12 mouse cellular contexts compared by ENCODE assay signal in genomic region chr12:101015165-101015560, GRCm38 (mm10). TPM values are rescaled to one million over a fixed set of nuclear protein-coding genes. Genes with fewer than 3 reads are reported as not detected.
DNase-seq lines count a peak whose midpoint lies in the region; ATAC-seq and TF ChIP-seq lines count a peak whose summit lies in the region.
"Had no signal": no experiment of that assay in that cellular context is flagged by ENCODE, and none has a peak within 500 bp of the region (broad histone marks: within the 10 kb centered on the region; RNA-seq: fewer than 3 reads in every experiment).

No protein-coding gene starts in this region.

- no peak for TF ChIP-seq CTCF in thymus, adult 2 months (IDR thresholded peaks at IDR 0.05; ENCODE audit: borderline replicate concordance, control insufficient read depth, extremely low read depth, insufficient read depth, low read length, poor library complexity)
- TF ChIP-seq CTCF in liver, embryonic 14.5 days (IDR thresholded peaks at IDR 0.05; ENCODE audit: low read depth): no peak

- ATAC-seq in embryonic facial prominence, embryonic 13.5 days (ENCODE audit: insufficient number of reproducible peaks, insufficient read depth, low FRiP score, low TSS enrichment, low read depth): no peak
- peak; percentile 62 for ATAC-seq in liver, embryonic 14.5 days (ENCODE audit: insufficient read depth)

- H3K4me1 ChIP-seq in embryonic facial prominence, embryonic 13.5 days: peaks cover 65% of the 10 kb centered on the region
- H3K4me1 ChIP-seq in embryonic facial prominence, embryonic 10.5 days: peaks cover 93% of the 10 kb centered on the region
- H3K4me1 ChIP-seq in thymus, adult 2 months (replicated peaks; ENCODE audit: control insufficient read depth, insufficient read depth, low read length): peaks cover 73% of the 10 kb centered on the region
- peaks cover 56 to 78% of the 10 kb centered on the region in 2 experiments for H3K4me1 ChIP-seq in liver, embryonic 14.5 days (replicated peaks; ENCODE audit: control insufficient read depth in 2 of 2, insufficient read depth in 2 of 2, low read length in 1 of 2)

- no peaks in the 10 kb centered on the region for H3K36me3 ChIP-seq in embryonic facial prominence, embryonic 13.5 days
- peaks cover 8% of the 10 kb centered on the region for H3K36me3 ChIP-seq in embryonic facial prominence, embryonic 10.5 days (replicated peaks)
- H3K36me3 ChIP-seq in thymus, adult 2 months (ENCODE audit: control insufficient read depth, insufficient read depth, low read length): no peaks in the 10 kb centered on the region
- H3K36me3 ChIP-seq in liver, embryonic 14.5 days (replicated peaks; ENCODE audit: control insufficient read depth, insufficient read depth, low read depth): no peaks in the 10 kb centered on the region
- H3K36me3 ChIP-seq: hindbrain, embryonic 15.5 days had no signal

- no peaks in the 10 kb centered on the region for H3K9me3 ChIP-seq in embryonic facial prominence, embryonic 13.5 days
- H3K9me3 ChIP-seq in embryonic facial prominence, embryonic 10.5 days: peaks cover 4% of the 10 kb centered on the region; the same call in 1 of the 2 replicates
- no peaks in the 10 kb centered on the region for H3K9me3 ChIP-seq in liver, embryonic 14.5 days (ENCODE audit: control insufficient read depth, low read length)
- H3K9me3 ChIP-seq: hindbrain, embryonic 15.5 days had no signal

- WGBS in embryonic facial prominence, embryonic 13.5 days: 78% methylated on average over 11 of the region's 11 CpGs
- 85% methylated on average over 11 of the region's 11 CpGs for WGBS in embryonic facial prominence, embryonic 10.5 days
- WGBS in thymus, adult 2 months: 18% methylated on average over 11 of the region's 11 CpGs
- 24% methylated on average over 11 of the region's 11 CpGs for WGBS in liver, embryonic 14.5 days (ENCODE audit: insufficient replicate concordance)

- H3K4me2 ChIP-seq in embryonic facial prominence, embryonic 13.5 days: no peak overlapping the region
- H3K4me2 ChIP-seq in liver, embryonic 14.5 days (ENCODE audit: low read depth): peak overlapping the region; percentile 48
- H3K4me2 ChIP-seq: hindbrain, embryonic 15.5 days; lung, embryonic 14.5 days had no signal

- TF ChIP-seq EP300 in liver, embryonic 14.5 days (IDR thresholded peaks at IDR 0.05; ENCODE audit: low read depth): no peak

- no peak overlapping the region for H3K9ac ChIP-seq in embryonic facial prominence, embryonic 13.5 days
- H3K9ac ChIP-seq in liver, embryonic 14.5 days (replicated peaks): peak overlapping the region; percentile 47
- H3K9ac ChIP-seq: hindbrain, embryonic 15.5 days; lung, embryonic 14.5 days had no signal

- DNase-seq in embryonic facial prominence, embryonic 10.5 days (ENCODE audit: low spot score): no peak
- no peak for DNase-seq in thymus, adult 2 months
- DNase-seq in thymus, postnatal 10 days (ENCODE audit: low spot score in 2 of 2): no peak
- DNase-seq in liver, embryonic 14.5 days (ENCODE audit: low read depth in 3 of 3, low spot score in 3 of 3): no peak
- no peak for DNase-seq in testis, postnatal 14 days (ENCODE audit: low spot score)
- DNase-seq in testis, postnatal 10 days (ENCODE audit: low spot score): no peak
- DNase-seq in adrenal gland, adult 2 months: no peak
- DNase-seq: cerebellum, adult 11 months; gastrocnemius, postnatal 25 days had no signal

- no peak for TF ChIP-seq POLR2A in thymus, adult 2 months (IDR thresholded peaks at IDR 0.05; ENCODE audit: control insufficient read depth, extremely low read depth, insufficient read depth, low read length, poor library complexity)

- 0 out of 2 replicates have a peak overlapping the region, but pooled peaks have one; percentile 66 for H3K27ac ChIP-seq in embryonic facial prominence, embryonic 13.5 days
- H3K27ac ChIP-seq in embryonic facial prominence, embryonic 10.5 days (replicated peaks): no peak overlapping the region
- peak overlapping the region; percentile 96 for H3K27ac ChIP-seq in thymus, adult 2 months (ENCODE audit: control insufficient read depth, insufficient read depth, low read length)
- H3K27ac ChIP-seq in liver, embryonic 14.5 days: peak overlapping the region; percentile 63
- H3K27ac ChIP-seq: hindbrain, embryonic 15.5 days had no signal

- no peak overlapping the region for H3K4me3 ChIP-seq in embryonic facial prominence, embryonic 13.5 days
- H3K4me3 ChIP-seq in embryonic facial prominence, embryonic 10.5 days: no peak overlapping the region
- peak overlapping the region; percentile 29 for H3K4me3 ChIP-seq in thymus, adult 2 months (ENCODE audit: control insufficient read depth, insufficient read depth, low read length)
- no peak overlapping the region for H3K4me3 ChIP-seq in liver, embryonic 14.5 days (ENCODE audit: insufficient read depth in 1 of 2, low read depth in 2 of 2, low read length in 2 of 2)
- H3K4me3 ChIP-seq: hindbrain, embryonic 15.5 days had no signal

- H3K27me3 ChIP-seq in embryonic facial prominence, embryonic 13.5 days: peaks cover 12% of the 10 kb centered on the region
- peaks cover 12% of the 10 kb centered on the region for H3K27me3 ChIP-seq in embryonic facial prominence, embryonic 10.5 days (replicated peaks; ENCODE audit: low read depth, poor library complexity, severe bottlenecking)
- no peaks in the 10 kb centered on the region for H3K27me3 ChIP-seq in thymus, adult 2 months (ENCODE audit: control insufficient read depth, insufficient read depth, low read length)
- H3K27me3 ChIP-seq in liver, embryonic 14.5 days (ENCODE audit: control insufficient read depth, insufficient read depth, low read length): no peaks in the 10 kb centered on the region
- H3K27me3 ChIP-seq: hindbrain, embryonic 15.5 days had no signal

RNA-seq across cellular contexts. Expression of gene Ccdc88c, which starts 13.7 kb away (rescaled TPM):
- 4.5 and 5.5 TPM in 2 replicates for polyA plus RNA-seq in embryonic facial prominence, embryonic 13.5 days (2015; fragmentation: Nextera tagmentation; extraction: Ambion mirVana)
- polyA plus RNA-seq in embryonic facial prominence, embryonic 10.5 days (2016; fragmentation: Nextera tagmentation; extraction: Ambion mirVana): 10.8 and 12.5 TPM in 2 replicates
- 75.0 and 87.7 TPM in 2 replicates for polyA plus RNA-seq in thymus, adult 2 months (2012; rRNA removed)
- polyA plus RNA-seq in liver, embryonic 14.5 days (2012; rRNA removed): 9.2 and 9.3 TPM in 2 replicates
- polyA plus RNA-seq in liver, embryonic 14.5 days (2014; fragmentation: Nextera tagmentation; extraction: Ambion mirVana): 5.3 and 6.2 TPM in 2 replicates
- 1 to 10 TPM; 1.8 to 2.2 TPM for total RNA-seq in adrenal gland, adult 2 months (2021)
- polyA plus RNA-seq in adrenal gland, adult 2 months (2012; rRNA removed): 1.3 and 1.5 TPM in 2 replicates
